Mouse (Mus musculus) C2C12 (cell line): ENCODE measurements around the gene Map6.

Experiments used
- CTCF ChIP-seq: IDR thresholded peaks from one replicate; pipeline ENCODE4 v1.5.1; 2011; ENCODE audit not compliant: control insufficient read depth, insufficient read depth, insufficient read length
- MAX ChIP-seq: IDR thresholded peaks from one replicate; pipeline ENCODE4 v1.6.1; 2011; ENCODE audit warnings: mild to moderate bottlenecking, control low read depth
- MYOG ChIP-seq: IDR thresholded peaks from one replicate; pipeline ENCODE4 v1.6.1; 2011; ENCODE audit not compliant: control insufficient read depth, insufficient read length; ENCODE audit errors: extremely low read depth
- USF1 ChIP-seq: IDR thresholded peaks from one replicate; pipeline ENCODE4 v1.6.1; 2011; ENCODE audit warnings: low read depth, mild to moderate bottlenecking, control low read depth, moderate library complexity

DNA sequence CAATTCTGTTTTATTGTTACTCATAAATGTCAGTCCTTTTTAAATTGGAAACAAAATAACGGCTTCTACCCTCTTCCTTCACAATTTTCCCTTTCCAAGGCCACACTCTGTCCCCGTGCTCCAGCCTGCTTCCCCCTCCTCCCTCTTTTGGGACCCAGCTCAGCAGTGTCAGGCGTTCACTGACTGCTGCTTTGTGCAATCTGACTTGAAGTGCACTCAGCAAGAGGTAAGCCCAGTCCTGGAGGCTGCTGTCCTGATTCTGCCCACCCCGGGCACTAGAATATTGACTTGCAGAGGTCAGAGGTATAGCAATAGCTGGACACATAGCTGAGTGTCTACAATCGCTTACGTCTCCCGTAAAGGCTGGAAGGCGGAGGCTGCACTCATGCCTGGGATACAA lies 46.0 kb downstream of the Map6 start:
- TF ChIP-seq MAX = no peak
- no peak for TF ChIP-seq CTCF
- no peak for TF ChIP-seq USF1
- TF ChIP-seq MYOG = no peak
